Comparison of ENCODE assay signal across 10 mouse cellular contexts in genomic region chr7:4138671-4139070, GRCm38 (mm10). TPM values are rescaled to one million over a fixed set of nuclear protein-coding genes. Genes with fewer than 3 reads are reported as not detected.
DNase-seq lines count a peak whose midpoint lies in the region; ATAC-seq and TF ChIP-seq lines count a peak whose summit lies in the region.
"Had no signal": no experiment of that assay in that cellular context is flagged by ENCODE, and none has a peak within 500 bp of the region (broad histone marks: within the 10 kb centered on the region; RNA-seq: fewer than 3 reads in every experiment).

No protein-coding gene starts in this region.

- WGBS in heart, embryonic 12.5 days = 94% methylated on average over 7 of the region's 7 CpGs
- WGBS in liver, embryonic 11.5 days = 90% methylated on average over 7 of the region's 7 CpGs
- 87% methylated on average over 7 of the region's 7 CpGs for WGBS in forebrain, embryonic 15.5 days

- peak overlapping the region; percentile 90; the same call in 1 of the 2 replicates for H3K4me3 ChIP-seq in heart, embryonic 12.5 days
- H3K4me3 ChIP-seq in liver, embryonic 11.5 days (ENCODE audit: low read depth, low read length) = peak overlapping the region; percentile 17; the same call in 1 of the 2 replicates
- peak overlapping the region; percentile 95; the same call in 1 of the 2 replicates for H3K4me3 ChIP-seq in forebrain, embryonic 15.5 days
- H3K4me3 ChIP-seq in myocyte = no peak overlapping the region

- H3K27ac ChIP-seq in heart, embryonic 12.5 days (ENCODE audit: poor library complexity, severe bottlenecking) = no peak overlapping the region
- no peak overlapping the region for H3K27ac ChIP-seq in liver, embryonic 11.5 days (ENCODE audit: low read depth, low read length)
- H3K27ac ChIP-seq in forebrain, embryonic 15.5 days (replicated peaks) = no peak overlapping the region

- no peak for TF ChIP-seq POLR2A in myocyte (IDR thresholded peaks at IDR 0.05; ENCODE audit: insufficient read length, low read depth)

- peaks cover 31% of the 10 kb centered on the region for H3K79me2 ChIP-seq in myocyte (ENCODE audit: control insufficient read depth, insufficient read depth)

- DNase-seq in heart, adult 8-10 months (ENCODE audit: low spot score) = no peak
- no peak for DNase-seq in liver, embryonic 11.5 days (ENCODE audit: low spot score)
- no peak for DNase-seq in liver
- DNase-seq in MN1 (ENCODE audit: low spot score) = no peak
- DNase-seq: kidney, postnatal 36 days; thymus, adult 2 months had no signal

- H3K9ac ChIP-seq in heart, embryonic 12.5 days = no peak overlapping the region
- no peak overlapping the region for H3K9ac ChIP-seq in liver, embryonic 11.5 days (ENCODE audit: low read depth, low read length)
- H3K9ac ChIP-seq in forebrain, embryonic 15.5 days (replicated peaks) = 0 out of 2 replicates have a peak overlapping the region, but pooled peaks have one; percentile 91

- no peaks in the 10 kb centered on the region for H3K9me3 ChIP-seq in heart, embryonic 12.5 days (replicated peaks)
- H3K9me3 ChIP-seq in liver, embryonic 11.5 days (ENCODE audit: control insufficient read depth, low read length) = no peaks in the 10 kb centered on the region
- no peaks in the 10 kb centered on the region for H3K9me3 ChIP-seq in forebrain, embryonic 15.5 days

- no peak for ATAC-seq in heart, embryonic 12.5 days (ENCODE audit: insufficient number of reproducible peaks, low FRiP score)
- ATAC-seq in liver, embryonic 11.5 days (replicated peaks; ENCODE audit: low FRiP score) = no peak
- ATAC-seq in forebrain, embryonic 15.5 days (replicated peaks) = no peak

- H3ac ChIP-seq in myocyte (ENCODE audit: control insufficient read depth, insufficient read length) = no peak overlapping the region

- no peak overlapping the region for H3K4me2 ChIP-seq in heart, embryonic 12.5 days
- peak overlapping the region; percentile 91; the same call in 1 of the 2 replicates for H3K4me2 ChIP-seq in liver, embryonic 11.5 days
- H3K4me2 ChIP-seq in forebrain, embryonic 15.5 days (replicated peaks) = no peak overlapping the region
- H3K4me2 ChIP-seq in myocyte (ENCODE audit: low read depth) = peak overlapping the region; percentile 82

- peaks cover 14% of the 10 kb centered on the region for H3K4me1 ChIP-seq in heart, embryonic 12.5 days (replicated peaks)
- peaks cover 9% of the 10 kb centered on the region for H3K4me1 ChIP-seq in liver, embryonic 11.5 days (replicated peaks; ENCODE audit: control insufficient read depth, insufficient read depth, low read length)
- peaks cover 25% of the 10 kb centered on the region for H3K4me1 ChIP-seq in forebrain, embryonic 15.5 days

- peaks cover 57% of the 10 kb centered on the region for H3K36me3 ChIP-seq in heart, embryonic 12.5 days
- H3K36me3 ChIP-seq in liver, embryonic 11.5 days (ENCODE audit: control insufficient read depth, insufficient read depth, low read length) = peaks cover 44% of the 10 kb centered on the region
- H3K36me3 ChIP-seq in forebrain, embryonic 15.5 days = peaks cover 56% of the 10 kb centered on the region
- H3K36me3 ChIP-seq in myocyte (ENCODE audit: control insufficient read depth, insufficient read depth) = peaks cover 29% of the 10 kb centered on the region

- H3K27me3 ChIP-seq in heart, embryonic 12.5 days (replicated peaks) = no peaks in the 10 kb centered on the region
- H3K27me3 ChIP-seq in liver, embryonic 11.5 days (replicated peaks; ENCODE audit: control insufficient read depth, insufficient read depth, low read length) = no peaks in the 10 kb centered on the region
- no peaks in the 10 kb centered on the region for H3K27me3 ChIP-seq in forebrain, embryonic 15.5 days
- H3K27me3 ChIP-seq in myocyte (ENCODE audit: control insufficient read depth, insufficient read depth, insufficient read length) = no peaks in the 10 kb centered on the region

TF ChIP-seq in myocyte, 11 proteins besides CTCF, POLR2A, EP300 and RAD21:
- TF ChIP-seq REST (IDR thresholded peaks at IDR 0.05; ENCODE audit: insufficient read depth, insufficient read length) = no peak
- TF ChIP-seq TCF3 (IDR thresholded peaks at IDR 0.05; ENCODE audit: insufficient read length, low read depth) = no peak
- no peak for TF ChIP-seq MAX (IDR thresholded peaks at IDR 0.05; ENCODE audit: low read depth)
- TF ChIP-seq CEBPB (IDR thresholded peaks at IDR 0.05; ENCODE audit: insufficient read depth, poor library complexity, severe bottlenecking) = no peak
- no peak for TF ChIP-seq POLR2AphosphoS2 (IDR thresholded peaks at IDR 0.05; ENCODE audit: insufficient read length, low read depth)
- no peak for TF ChIP-seq MYOG (IDR thresholded peaks at IDR 0.05; ENCODE audit: control insufficient read depth in 1 of 3, insufficient read depth in 1 of 3, insufficient read length in 2 of 3, low read depth in 2 of 3)
- TF ChIP-seq MYOD1 (IDR thresholded peaks at IDR 0.05; ENCODE audit: control insufficient read depth in 1 of 3, insufficient read length in 2 of 3, low read depth in 2 of 3) = no peak
- TF ChIP-seq TCF12 (IDR thresholded peaks at IDR 0.05; ENCODE audit: insufficient read depth, poor library complexity, severe bottlenecking) = no peak
- TF ChIP-seq USF1 (IDR thresholded peaks at IDR 0.05; ENCODE audit: low read depth) = no peak
- TF ChIP-seq SRF (IDR thresholded peaks at IDR 0.05; ENCODE audit: control insufficient read depth, insufficient read length, low read depth) = no peak
- TF ChIP-seq E2F4 (IDR thresholded peaks at IDR 0.05; ENCODE audit: insufficient read depth) = no peak

RNA-seq across cellular contexts. Expression of gene Leng8, which starts 1.8 kb away (rescaled TPM):
- 77.6 and 79.2 TPM in 2 replicates for polyA plus RNA-seq in heart, embryonic 12.5 days (2016; fragmentation: Nextera tagmentation; extraction: Ambion mirVana)
- 10 to 100 TPM; 27.1 to 49.5 (median 38.6) TPM for total RNA-seq in heart, adult 8-10 months (2022)
- 43.6 and 48.1 TPM in 2 replicates for polyA plus RNA-seq in liver, embryonic 11.5 days (2014; fragmentation: Nextera tagmentation; extraction: Ambion mirVana)
- 78.8 and 85.9 TPM in 2 replicates for polyA plus RNA-seq in forebrain, embryonic 15.5 days (2015; fragmentation: Nextera tagmentation; extraction: Ambion mirVana)
- polyA plus RNA-seq in myocyte (2012; fragmentation: generic; extraction: Trizol) = 33.3 TPM

RNA-seq across cellular contexts. Expression of gene Leng9, which starts 11.5 kb away (rescaled TPM):
- 2.3 and 2.5 TPM in 2 replicates for polyA plus RNA-seq in heart, embryonic 12.5 days (2016; fragmentation: Nextera tagmentation; extraction: Ambion mirVana)
- total RNA-seq in heart, adult 8-10 months (2022) = 1 to 10 TPM; 2.8 to 3.7 (median 3.6) TPM
- polyA plus RNA-seq in liver, embryonic 11.5 days (2014; fragmentation: Nextera tagmentation; extraction: Ambion mirVana) = 1.8 TPM in 2 replicates
- 4.8 and 5.7 TPM in 2 replicates for polyA plus RNA-seq in forebrain, embryonic 15.5 days (2015; fragmentation: Nextera tagmentation; extraction: Ambion mirVana)
- polyA plus RNA-seq in myocyte (2012; fragmentation: generic; extraction: Trizol) = 3.2 TPM

RNA-seq across cellular contexts. Expression of gene Ttyh1, which starts 19.5 kb away (rescaled TPM):
- 0.65 and 0.97 TPM in 2 replicates for polyA plus RNA-seq in heart, embryonic 12.5 days (2016; fragmentation: Nextera tagmentation; extraction: Ambion mirVana)
- 1 to 10 TPM in 2 of 4 experiments, under 1 TPM in 2; 0.79 to 1.7 (median 0.95) TPM for total RNA-seq in heart, adult 8-10 months (2022)
- polyA plus RNA-seq in liver, embryonic 11.5 days (2014; fragmentation: Nextera tagmentation; extraction: Ambion mirVana) = 0.58 and 0.85 TPM in 2 replicates
- polyA plus RNA-seq in forebrain, embryonic 15.5 days (2015; fragmentation: Nextera tagmentation; extraction: Ambion mirVana) = 105 and 106 TPM in 2 replicates
- 0.10 TPM for polyA plus RNA-seq in myocyte (2012; fragmentation: generic; extraction: Trizol)

RNA-seq across cellular contexts. Expression of gene Cdc42ep5, which starts 26.0 kb away (rescaled TPM):
- 25.2 and 30.1 TPM in 2 replicates for polyA plus RNA-seq in heart, embryonic 12.5 days (2016; fragmentation: Nextera tagmentation; extraction: Ambion mirVana)
- total RNA-seq in heart, adult 8-10 months (2022) = 1 to 10 TPM; 3.8 to 7.5 (median 4.6) TPM
- polyA plus RNA-seq in liver, embryonic 11.5 days (2014; fragmentation: Nextera tagmentation; extraction: Ambion mirVana) = 20.0 and 22.8 TPM in 2 replicates
- 4.1 and 6.0 TPM in 2 replicates for polyA plus RNA-seq in forebrain, embryonic 15.5 days (2015; fragmentation: Nextera tagmentation; extraction: Ambion mirVana)
- 26.5 TPM for polyA plus RNA-seq in myocyte (2012; fragmentation: generic; extraction: Trizol)
- total RNA-seq: hematopoietic stem cell, adult 5-6 weeks had no signal

Comparison
In these comparisons a context has a peak if more than half of its experiments do, and no peak if none do; other contexts are left out.
1. H3K4me2 ChIP-seq: peak in liver, embryonic 11.5 days (single experiment) and myocyte (single experiment); none in heart, embryonic 12.5 days (single experiment) and forebrain, embryonic 15.5 days (single experiment).
2. RNA of gene Ttyh1, which starts 19.5 kb away (polyA plus RNA-seq): 105 to 106 TPM in forebrain, embryonic 15.5 days; 0.65 to 0.97 TPM in heart, embryonic 12.5 days, 0.58 to 0.85 TPM in liver, embryonic 11.5 days and 0.10 TPM in myocyte (single experiment); every median in the first group is over 10 times any median in the second.